Mouse (Mus musculus): ENCODE measurements around the gene Inafm1. TPM values are rescaled to one million over a fixed set of nuclear protein-coding genes. Genes with fewer than 3 reads are reported as not detected.
A peak's percentile ranks its signal among the peaks of the same experiment; 100 is the strongest.
"Not testable (repeated sequence)": the region's sequence is repeated elsewhere in the genome, so short reads cannot be mapped to it uniquely, and the experiment has no call there.

Gene Inafm1
- polyA plus RNA-seq, 1 experiment from 2014 or later, result 9.3 TPM

DNA sequence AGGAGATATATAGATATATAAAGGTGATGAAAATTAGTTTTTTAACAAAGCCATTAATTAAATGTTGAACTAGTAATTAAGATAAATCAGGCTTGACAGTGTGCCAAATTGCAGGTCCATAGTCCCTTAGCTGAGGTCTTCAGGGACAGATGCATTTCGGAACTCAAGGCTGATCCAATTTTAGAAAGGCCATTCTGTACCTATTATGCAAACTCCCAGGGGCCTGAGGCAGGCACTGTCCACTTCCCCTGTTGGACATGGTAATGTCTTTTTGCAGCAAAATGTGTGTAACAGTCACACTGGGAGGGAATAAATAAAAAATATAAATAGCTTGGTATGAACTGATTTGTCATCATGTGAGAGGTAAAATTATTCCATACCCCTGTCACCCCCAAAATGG, 2.3 kb downstream of the Inafm1 start:
- Histone ChIP-seq H3K36me3 (replicated peaks; ENCODE audit: control insufficient read depth, insufficient read depth, low read depth, low read length) (no peaks in the 10 kb centered on the region), H3K27ac (replicated peaks; ENCODE audit: low read depth, low read length) (no peak overlapping the region), H3K4me1 (ENCODE audit: control insufficient read depth, insufficient read depth, low read length) (peaks cover 8% of the 10 kb centered on the region), H3K9me3 (replicated peaks; ENCODE audit: control insufficient read depth, low read length) (no peaks in the 10 kb centered on the region), H3K9ac (replicated peaks; ENCODE audit: low read length) (no peak overlapping the region), H3K4me2 (ENCODE audit: low read depth, low read length) (no peak overlapping the region), H3K27me3 (ENCODE audit: control insufficient read depth, insufficient read depth, low read length) (no peaks in the 10 kb centered on the region), H3K4me3 (ENCODE audit: low read depth, low read length) (no peak overlapping the region)
- ATAC-seq (replicated peaks; ENCODE audit: insufficient number of reproducible peaks, low FRiP score, low TSS enrichment, low read depth) (no peak), DNase-seq (ENCODE audit: low spot score) (no peak)
- WGBS, result 61% methylated on average over 1 of the region's 1 CpGs

DNA sequence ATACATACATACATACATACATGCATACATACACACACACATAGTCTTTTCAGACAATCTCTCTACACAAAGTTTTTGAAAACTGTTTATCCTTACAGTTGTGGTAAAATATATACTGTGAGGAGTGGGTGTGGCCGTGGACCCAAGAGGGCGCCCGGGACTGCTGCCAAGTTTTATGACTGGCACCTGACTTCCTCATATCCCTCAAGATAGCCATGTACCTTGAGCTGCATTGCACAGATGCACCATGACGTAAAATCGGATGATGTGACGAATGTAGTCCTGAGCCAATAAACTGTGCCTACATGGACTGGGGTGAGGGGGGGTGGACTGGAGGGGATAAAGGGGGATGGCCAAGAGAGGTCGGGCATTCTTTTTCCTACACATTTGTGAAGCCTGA, 6.8 kb downstream of the Inafm1 start:
- H3K4me3 ChIP-seq (ENCODE audit: low read depth, low read length); H3K27ac ChIP-seq (replicated peaks; ENCODE audit: low read depth, low read length); H3K9me3 ChIP-seq (replicated peaks; ENCODE audit: control insufficient read depth, low read length); H3K4me1 ChIP-seq (ENCODE audit: control insufficient read depth, insufficient read depth, low read length); H3K9ac ChIP-seq (replicated peaks; ENCODE audit: low read length); H3K27me3 ChIP-seq (ENCODE audit: control insufficient read depth, insufficient read depth, low read length); DNase-seq (ENCODE audit: low spot score); H3K36me3 ChIP-seq (replicated peaks; ENCODE audit: control insufficient read depth, insufficient read depth, low read depth, low read length); ATAC-seq (replicated peaks; ENCODE audit: insufficient number of reproducible peaks, low FRiP score, low TSS enrichment, low read depth); H3K4me2 ChIP-seq (ENCODE audit: low read depth, low read length): not testable (repeated sequence)
- WGBS, result 86% methylated on average over 7 of the region's 7 CpGs

DNA sequence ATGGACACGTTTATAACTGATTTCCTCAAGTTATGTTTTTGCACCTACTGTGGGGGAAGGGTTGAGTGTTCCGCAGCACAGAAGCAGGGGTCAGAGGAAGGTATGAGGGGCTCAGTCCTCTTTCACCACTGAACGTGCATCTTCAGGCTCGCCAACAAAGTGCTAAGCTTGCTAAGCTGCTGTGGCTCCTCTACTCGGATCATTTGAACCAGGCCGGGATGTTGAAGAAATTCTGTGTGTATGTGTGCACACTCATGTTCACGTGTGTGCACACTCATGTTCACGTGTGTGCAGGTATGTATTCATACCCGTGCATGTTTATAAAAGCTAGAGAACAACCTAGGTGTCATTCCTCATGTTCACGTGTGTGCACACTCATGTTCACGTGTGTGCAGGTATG, 7.6 kb downstream of the Inafm1 start:
- 86% methylated on average over 11 of the region's 11 CpGs for WGBS
- Histone ChIP-seq H3K27me3 (ENCODE audit: control insufficient read depth, insufficient read depth, low read length) (no peaks in the 10 kb centered on the region), H3K9ac (replicated peaks; ENCODE audit: low read length) (no peak overlapping the region), H3K9me3 (replicated peaks; ENCODE audit: control insufficient read depth, low read length) (no peaks in the 10 kb centered on the region), H3K4me3 (ENCODE audit: low read depth, low read length) (no peak overlapping the region), H3K4me1 (ENCODE audit: control insufficient read depth, insufficient read depth, low read length) (no peaks in the 10 kb centered on the region), H3K27ac (replicated peaks; ENCODE audit: low read depth, low read length) (no peak overlapping the region), H3K4me2 (ENCODE audit: low read depth, low read length) (no peak overlapping the region), H3K36me3 (replicated peaks; ENCODE audit: control insufficient read depth, insufficient read depth, low read depth, low read length) (no peaks in the 10 kb centered on the region)
- DNase-seq (ENCODE audit: low spot score) (no peak), ATAC-seq (replicated peaks; ENCODE audit: insufficient number of reproducible peaks, low FRiP score, low TSS enrichment, low read depth) (no peak)

DNA sequence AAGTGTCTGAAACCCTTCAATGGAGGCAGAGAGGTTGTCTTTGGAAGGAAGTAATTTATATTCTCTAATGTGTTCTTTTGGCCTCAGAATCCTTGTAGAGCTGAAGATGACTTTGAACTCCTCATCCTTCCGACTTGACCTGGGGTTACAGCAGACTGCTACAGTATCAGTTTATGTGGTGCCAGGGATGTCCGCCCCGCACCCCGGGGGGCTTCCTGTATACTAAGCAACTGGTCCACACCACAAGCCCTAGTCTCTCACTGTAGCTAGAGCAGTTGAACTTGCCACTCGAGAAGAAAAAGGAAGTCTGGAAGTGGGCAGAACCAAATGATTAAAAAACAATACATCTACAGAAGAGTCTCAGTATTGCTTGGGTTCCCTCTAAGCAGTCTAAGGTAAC, 9.6 kb downstream of the Inafm1 start:
- H3K4me1 ChIP-seq (ENCODE audit: control insufficient read depth, insufficient read depth, low read length), result no peaks in the 10 kb centered on the region
- 86% methylated on average over 5 of the region's 5 CpGs for WGBS
- no peak overlapping the region for H3K4me3 ChIP-seq (ENCODE audit: low read depth, low read length)
- no peak for DNase-seq (ENCODE audit: low spot score)
- H3K9me3 ChIP-seq (replicated peaks; ENCODE audit: control insufficient read depth, low read length), result no peaks in the 10 kb centered on the region
- H3K27ac ChIP-seq (replicated peaks; ENCODE audit: low read depth, low read length), result no peak overlapping the region
- ATAC-seq (replicated peaks; ENCODE audit: insufficient number of reproducible peaks, low FRiP score, low TSS enrichment, low read depth), result no peak
- H3K36me3 ChIP-seq (replicated peaks; ENCODE audit: control insufficient read depth, insufficient read depth, low read depth, low read length), result no peaks in the 10 kb centered on the region
- no peak overlapping the region for H3K9ac ChIP-seq (replicated peaks; ENCODE audit: low read length)
- no peak overlapping the region for H3K4me2 ChIP-seq (ENCODE audit: low read depth, low read length)
- no peaks in the 10 kb centered on the region for H3K27me3 ChIP-seq (ENCODE audit: control insufficient read depth, insufficient read depth, low read length)

DNA sequence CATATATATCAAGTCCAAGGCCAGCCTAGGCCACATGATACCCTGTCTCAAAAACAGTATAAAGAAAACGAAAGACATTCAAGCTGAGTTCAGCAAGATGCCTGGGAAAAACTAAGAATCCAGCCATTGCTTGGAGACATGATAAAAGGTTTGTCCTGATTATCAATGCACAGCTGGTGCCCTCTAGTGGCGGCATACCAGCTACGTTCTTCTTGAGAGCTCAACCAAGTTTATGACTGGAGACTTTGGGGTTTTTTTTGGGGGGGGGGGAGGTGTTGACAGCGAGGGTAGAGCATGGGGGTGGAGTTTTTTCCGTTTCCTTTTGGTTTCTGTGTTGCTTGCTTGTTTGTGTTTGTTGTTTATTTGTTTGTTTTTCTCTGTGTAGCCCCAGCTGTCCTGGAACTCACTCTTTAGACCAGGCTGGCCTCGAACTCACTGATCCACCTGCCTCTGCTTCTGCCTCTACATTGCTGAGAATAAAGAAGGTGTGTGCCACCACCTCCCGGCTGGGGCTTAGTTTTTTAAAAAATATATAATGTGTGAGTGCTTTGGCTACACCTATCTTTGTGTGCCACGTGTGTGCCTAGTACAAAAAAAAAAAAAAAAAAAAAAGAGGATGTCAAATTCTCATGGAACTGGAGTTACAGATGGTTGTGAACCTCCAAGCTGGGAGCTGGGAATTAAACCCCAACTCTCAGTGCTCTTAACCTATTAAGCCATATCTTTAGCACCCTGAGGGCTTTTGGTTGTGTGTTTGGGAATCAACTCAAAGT, 10.2 kb downstream of the Inafm1 start:
- ATAC-seq (replicated peaks; ENCODE audit: insufficient number of reproducible peaks, low FRiP score, low TSS enrichment, low read depth) (no peak), DNase-seq (ENCODE audit: low spot score) (peak; percentile 82)
- H3K9ac ChIP-seq (replicated peaks; ENCODE audit: low read length), result no peak overlapping the region
- 27% methylated on average over 8 of the region's 8 CpGs for WGBS
- no peaks in the 10 kb centered on the region for H3K36me3 ChIP-seq (replicated peaks; ENCODE audit: control insufficient read depth, insufficient read depth, low read depth, low read length)
- no peak overlapping the region for H3K4me2 ChIP-seq (ENCODE audit: low read depth, low read length)
- no peak overlapping the region for H3K4me3 ChIP-seq (ENCODE audit: low read depth, low read length)
- H3K9me3 ChIP-seq (replicated peaks; ENCODE audit: control insufficient read depth, low read length), result no peaks in the 10 kb centered on the region
- H3K27ac ChIP-seq (replicated peaks; ENCODE audit: low read depth, low read length), result no peak overlapping the region
- no peaks in the 10 kb centered on the region for H3K4me1 ChIP-seq (ENCODE audit: control insufficient read depth, insufficient read depth, low read length)
- no peaks in the 10 kb centered on the region for H3K27me3 ChIP-seq (ENCODE audit: control insufficient read depth, insufficient read depth, low read length)

DNA sequence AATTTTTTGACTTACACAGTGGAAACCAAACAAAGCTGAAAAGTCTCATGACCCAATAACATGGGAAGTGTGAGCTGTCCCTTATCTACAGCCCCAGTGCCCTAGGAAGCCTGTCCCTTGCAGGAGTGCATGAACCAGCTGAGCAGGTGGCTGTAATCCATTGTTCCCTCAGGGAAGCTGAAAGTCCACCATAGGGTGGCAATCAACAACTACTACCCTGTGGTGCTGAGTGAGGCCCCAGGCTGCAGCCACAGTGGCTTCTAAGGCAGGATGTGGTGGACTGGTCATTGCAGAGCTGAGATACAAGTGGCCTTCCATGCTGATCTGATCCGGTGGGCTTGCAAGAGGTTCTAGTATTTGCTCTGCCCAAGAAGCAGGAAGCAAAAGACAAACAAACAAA, 12.3 kb downstream of the Inafm1 start:
- Histone ChIP-seq H3K9ac (replicated peaks; ENCODE audit: low read length) (no peak overlapping the region), H3K4me1 (ENCODE audit: control insufficient read depth, insufficient read depth, low read length) (no peaks in the 10 kb centered on the region), H3K27me3 (ENCODE audit: control insufficient read depth, insufficient read depth, low read length) (no peaks in the 10 kb centered on the region), H3K4me2 (ENCODE audit: low read depth, low read length) (no peak overlapping the region), H3K36me3 (replicated peaks; ENCODE audit: control insufficient read depth, insufficient read depth, low read depth, low read length) (no peaks in the 10 kb centered on the region), H3K4me3 (ENCODE audit: low read depth, low read length) (no peak overlapping the region), H3K27ac (replicated peaks; ENCODE audit: low read depth, low read length) (no peak overlapping the region), H3K9me3 (replicated peaks; ENCODE audit: control insufficient read depth, low read length) (no peaks in the 10 kb centered on the region)
- ATAC-seq (replicated peaks; ENCODE audit: insufficient number of reproducible peaks, low FRiP score, low TSS enrichment, low read depth) (no peak), DNase-seq (ENCODE audit: low spot score) (no peak)
- WGBS, result 68% methylated on average over 1 of the region's 1 CpGs

DNA sequence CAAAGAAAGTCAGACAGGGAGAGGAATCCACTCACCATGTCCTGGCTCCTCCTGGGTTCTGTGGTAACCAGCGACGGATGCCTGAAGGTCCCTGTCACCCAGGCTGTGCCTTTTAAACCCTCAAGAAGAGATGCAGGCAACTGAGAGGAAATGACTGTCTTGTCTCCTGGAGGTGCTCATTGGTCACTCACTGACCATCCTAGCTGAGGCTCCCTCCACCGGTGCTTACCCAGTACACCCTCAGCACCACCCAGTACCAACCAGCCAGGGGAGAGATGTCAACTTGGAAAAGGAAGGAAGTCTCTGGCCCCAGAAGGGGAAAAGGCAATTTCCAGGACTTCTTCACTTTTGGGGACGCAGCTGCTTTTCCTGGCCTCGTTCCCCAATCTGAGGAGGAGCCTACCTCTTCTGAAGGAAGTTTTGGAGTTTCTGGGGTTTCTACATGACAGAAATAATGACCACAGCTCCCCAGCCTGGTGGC, 14.3 kb downstream of the Inafm1 start, which contains the start of gene C5ar1:
C5ar1 (minus strand) TSS at position 431 of the 481 bp plus-strand sequence.
- Histone ChIP-seq H3K4me1 (ENCODE audit: control insufficient read depth, insufficient read depth, low read length) (no peaks in the 10 kb centered on the region), H3K9ac (replicated peaks; ENCODE audit: low read length) (no peak within 1 kb of the TSS), H3K4me2 (ENCODE audit: low read depth, low read length) (no peak within 1 kb of the TSS), H3K9me3 (replicated peaks; ENCODE audit: control insufficient read depth, low read length) (no peaks in the 10 kb centered on the region), H3K27ac (replicated peaks; ENCODE audit: low read depth, low read length) (no peak within 1 kb of the TSS), H3K36me3 (replicated peaks; ENCODE audit: control insufficient read depth, insufficient read depth, low read depth, low read length) (no peaks in the 10 kb centered on the region), H3K4me3 (ENCODE audit: low read depth, low read length) (no peak within 1 kb of the TSS), H3K27me3 (ENCODE audit: control insufficient read depth, insufficient read depth, low read length) (no peaks in the 10 kb centered on the region)
- 86% methylated on average over 5 of the region's 5 CpGs for WGBS
- ATAC-seq (replicated peaks; ENCODE audit: insufficient number of reproducible peaks, low FRiP score, low TSS enrichment, low read depth) (no peak), DNase-seq (ENCODE audit: low spot score) (no peak)

DNA sequence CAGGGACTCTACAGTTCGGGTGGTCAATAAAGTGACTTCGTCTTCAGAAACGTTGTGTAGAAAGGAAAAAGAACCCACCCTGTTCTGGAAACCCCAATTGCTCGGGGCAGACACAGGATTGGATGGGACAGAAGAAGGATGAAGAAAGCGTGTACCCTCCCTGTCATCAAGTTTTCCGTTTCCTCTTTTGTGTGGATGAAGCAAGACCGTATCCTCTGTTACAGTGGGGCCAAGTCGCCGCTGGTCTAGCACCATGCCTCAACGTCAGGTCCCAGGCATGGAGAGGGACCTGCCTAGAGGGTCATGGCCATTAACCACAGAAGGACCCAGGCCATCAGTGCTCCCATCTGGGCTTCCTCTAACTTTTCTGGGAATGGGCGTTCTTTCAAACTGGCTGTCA, 15.6 kb downstream of the Inafm1 start:
- no peak for DNase-seq (ENCODE audit: low spot score)
- no peaks in the 10 kb centered on the region for H3K27me3 ChIP-seq (ENCODE audit: control insufficient read depth, insufficient read depth, low read length)
- no peaks in the 10 kb centered on the region for H3K36me3 ChIP-seq (replicated peaks; ENCODE audit: control insufficient read depth, insufficient read depth, low read depth, low read length)
- H3K4me3 ChIP-seq (ENCODE audit: low read depth, low read length), result no peak overlapping the region
- WGBS, result 89% methylated on average over 11 of the region's 11 CpGs
- H3K4me2 ChIP-seq (ENCODE audit: low read depth, low read length), result no peak overlapping the region
- no peaks in the 10 kb centered on the region for H3K4me1 ChIP-seq (ENCODE audit: control insufficient read depth, insufficient read depth, low read length)
- H3K9me3 ChIP-seq (replicated peaks; ENCODE audit: control insufficient read depth, low read length), result no peaks in the 10 kb centered on the region
- no peak overlapping the region for H3K9ac ChIP-seq (replicated peaks; ENCODE audit: low read length)
- no peak overlapping the region for H3K27ac ChIP-seq (replicated peaks; ENCODE audit: low read depth, low read length)
- no peak for ATAC-seq (replicated peaks; ENCODE audit: insufficient number of reproducible peaks, low FRiP score, low TSS enrichment, low read depth)

Data from embryonic facial prominence, embryonic 11.5 days (tissue).